Mouse (Mus musculus): Measurements from ENCODE around the gene Pagr1a. TPM values are rescaled to one million over a fixed set of nuclear protein-coding genes. Genes with fewer than 3 reads are reported as not detected.

Pagr1a gene
- polyA plus RNA-seq, 1 experiment from 2014 or later: 28.1 TPM

DNA sequence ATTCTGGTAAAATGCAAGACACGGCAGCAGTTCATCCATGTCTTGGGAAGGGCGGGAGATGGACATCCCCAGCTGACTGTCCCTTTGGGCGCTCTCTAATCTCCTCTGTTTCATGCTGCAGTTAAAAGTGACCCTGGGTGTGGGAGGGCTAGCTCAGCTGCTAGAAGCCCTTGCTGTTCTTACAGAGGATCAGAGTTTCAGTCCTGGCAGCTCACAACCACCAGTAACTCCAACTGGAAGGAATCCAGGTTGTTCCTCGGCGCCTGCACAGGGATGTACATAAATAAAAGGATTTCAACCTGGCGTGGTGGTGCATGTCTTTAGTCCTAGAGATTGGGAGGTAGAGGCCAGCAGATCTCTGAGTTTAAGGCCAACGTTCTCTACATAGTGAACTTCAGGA lies 34.0 kb downstream of the Pagr1a start:
- Histone ChIP-seq H3K4me1 (replicated peaks) (no peaks in the 10 kb centered on the region), H3K9ac (no peak overlapping the region), H3K27ac (replicated peaks) (no peak overlapping the region), H3K36me3 (peaks cover 23% of the 10 kb centered on the region; the same call in 1 of the 2 replicates), H3K27me3 (no peaks in the 10 kb centered on the region), H3K9me3 (no peaks in the 10 kb centered on the region), H3K4me3 (no peak overlapping the region), H3K4me2 (no peak overlapping the region)
- 87% methylated on average over 7 of the region's 7 CpGs for WGBS
- ATAC-seq (ENCODE audit: low FRiP score, low read depth): no peak

DNA sequence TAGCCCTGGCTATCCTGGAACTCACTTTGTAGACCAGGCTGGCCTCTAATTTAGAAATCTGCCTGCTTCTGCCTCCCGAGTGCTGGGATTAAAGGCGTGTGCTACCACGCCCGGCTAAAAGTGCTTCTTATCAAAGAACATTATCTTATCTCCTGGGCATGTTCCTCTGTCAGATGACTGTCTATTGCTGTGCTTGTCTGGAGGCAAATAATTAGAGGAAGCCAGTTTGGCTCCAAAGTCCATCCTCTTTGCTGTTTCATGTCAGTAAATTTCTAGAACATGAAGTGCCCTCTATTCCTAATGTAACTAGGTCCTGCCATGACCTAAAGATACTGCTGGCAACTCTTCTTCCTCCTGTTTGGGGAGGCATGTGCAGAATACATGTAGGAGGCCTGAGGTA lies 35.1 kb downstream of the Pagr1a start:
- Histone ChIP-seq H3K36me3 (peaks cover 23% of the 10 kb centered on the region; the same call in 1 of the 2 replicates), H3K27ac (replicated peaks) (no peak overlapping the region), H3K27me3 (no peaks in the 10 kb centered on the region), H3K9me3 (no peaks in the 10 kb centered on the region), H3K4me1 (replicated peaks) (peaks cover 10% of the 10 kb centered on the region), H3K4me2 (no peak overlapping the region), H3K9ac (no peak overlapping the region), H3K4me3 (no peak overlapping the region)
- WGBS: 87% methylated on average over 4 of the region's 4 CpGs
- no peak for ATAC-seq (ENCODE audit: low FRiP score, low read depth)

DNA sequence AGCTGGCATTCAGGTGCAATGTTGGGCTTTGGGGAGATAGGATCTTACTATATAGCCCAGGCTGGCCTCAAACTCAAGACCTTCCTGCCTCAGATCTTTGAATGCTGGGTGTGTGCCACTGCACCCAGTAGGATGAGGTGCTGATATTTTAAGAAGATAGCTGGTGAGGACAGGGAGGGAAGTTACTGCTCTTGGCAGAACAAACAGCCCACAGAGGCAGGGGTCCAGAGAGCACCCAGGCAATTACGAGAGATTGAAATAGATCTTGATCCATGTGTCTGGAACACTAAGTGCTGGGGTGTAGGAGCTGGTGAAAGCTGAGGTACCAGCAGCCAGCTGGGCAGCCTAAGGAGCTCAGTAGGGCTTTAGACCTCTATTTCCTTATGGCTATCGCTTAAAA lies 35.6 kb downstream of the Pagr1a start:
- no peaks in the 10 kb centered on the region for H3K27me3 ChIP-seq
- H3K27ac ChIP-seq (replicated peaks): no peak overlapping the region
- H3K9ac ChIP-seq: no peak overlapping the region
- H3K4me1 ChIP-seq (replicated peaks): peaks cover 12% of the 10 kb centered on the region
- H3K9me3 ChIP-seq: no peaks in the 10 kb centered on the region
- H3K4me2 ChIP-seq: no peak overlapping the region
- ATAC-seq (ENCODE audit: low FRiP score, low read depth): no peak
- 94% methylated on average over 2 of the region's 2 CpGs for WGBS
- H3K36me3 ChIP-seq: peaks cover 23% of the 10 kb centered on the region; the same call in 1 of the 2 replicates
- no peak overlapping the region for H3K4me3 ChIP-seq

DNA sequence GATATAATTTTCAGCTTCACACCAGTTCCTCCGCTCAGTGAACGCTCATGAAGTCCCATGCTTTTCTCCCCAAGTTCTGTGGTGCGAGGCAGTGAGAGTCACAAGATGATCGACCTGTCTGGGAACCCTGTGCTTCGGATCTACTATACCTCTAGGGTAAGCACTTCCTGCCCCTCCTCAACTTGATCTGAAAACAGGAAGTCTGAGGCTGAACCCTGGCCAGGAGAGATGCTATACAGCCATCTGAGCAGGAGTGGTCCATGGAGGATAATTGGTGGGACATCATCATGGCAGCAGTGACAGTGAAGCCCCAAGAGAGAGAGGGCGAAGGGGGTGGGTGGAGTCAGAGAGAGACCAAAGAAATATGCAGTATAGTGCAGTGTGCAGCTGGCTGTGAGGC lies 38.3 kb downstream of the Pagr1a start:
- 87% methylated on average over 6 of the region's 6 CpGs for WGBS
- Histone ChIP-seq H3K9me3 (no peaks in the 10 kb centered on the region), H3K9ac (no peak overlapping the region), H3K4me3 (no peak overlapping the region), H3K4me1 (replicated peaks) (peaks cover 16% of the 10 kb centered on the region), H3K4me2 (no peak overlapping the region), H3K36me3 (peaks cover 23% of the 10 kb centered on the region; the same call in 1 of the 2 replicates), H3K27ac (replicated peaks) (no peak overlapping the region), H3K27me3 (no peaks in the 10 kb centered on the region)
- ATAC-seq (ENCODE audit: low FRiP score, low read depth): no peak

DNA sequence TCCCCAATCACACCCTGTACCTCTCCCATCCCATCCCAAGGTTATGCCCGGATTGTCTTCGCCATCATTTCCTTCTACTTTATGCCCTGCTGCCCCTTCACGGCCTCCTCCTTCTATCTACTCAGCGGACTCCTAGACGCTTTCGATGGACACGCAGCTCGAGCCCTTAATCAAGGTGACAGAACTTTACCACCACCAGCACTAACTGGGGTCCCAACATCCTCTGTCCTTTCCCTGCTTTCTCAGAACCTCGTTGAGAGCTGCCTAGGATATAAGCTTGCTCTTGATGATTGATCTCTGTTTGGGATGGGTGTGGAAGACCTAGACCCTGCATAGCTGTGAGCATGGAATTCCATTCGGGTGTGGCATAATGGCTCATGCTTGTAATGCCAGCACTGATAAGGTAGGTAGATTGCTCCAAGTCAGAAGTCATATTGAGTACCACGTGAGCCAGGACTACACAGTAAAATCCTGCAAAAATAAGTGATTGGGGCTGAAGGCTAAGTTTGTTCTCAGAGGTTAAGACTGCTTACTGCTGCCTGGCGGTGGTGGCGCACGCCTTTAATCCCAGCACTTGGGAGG lies 40.2 kb downstream of the Pagr1a start:
- no peak for ATAC-seq (ENCODE audit: low FRiP score, low read depth)

DNA sequence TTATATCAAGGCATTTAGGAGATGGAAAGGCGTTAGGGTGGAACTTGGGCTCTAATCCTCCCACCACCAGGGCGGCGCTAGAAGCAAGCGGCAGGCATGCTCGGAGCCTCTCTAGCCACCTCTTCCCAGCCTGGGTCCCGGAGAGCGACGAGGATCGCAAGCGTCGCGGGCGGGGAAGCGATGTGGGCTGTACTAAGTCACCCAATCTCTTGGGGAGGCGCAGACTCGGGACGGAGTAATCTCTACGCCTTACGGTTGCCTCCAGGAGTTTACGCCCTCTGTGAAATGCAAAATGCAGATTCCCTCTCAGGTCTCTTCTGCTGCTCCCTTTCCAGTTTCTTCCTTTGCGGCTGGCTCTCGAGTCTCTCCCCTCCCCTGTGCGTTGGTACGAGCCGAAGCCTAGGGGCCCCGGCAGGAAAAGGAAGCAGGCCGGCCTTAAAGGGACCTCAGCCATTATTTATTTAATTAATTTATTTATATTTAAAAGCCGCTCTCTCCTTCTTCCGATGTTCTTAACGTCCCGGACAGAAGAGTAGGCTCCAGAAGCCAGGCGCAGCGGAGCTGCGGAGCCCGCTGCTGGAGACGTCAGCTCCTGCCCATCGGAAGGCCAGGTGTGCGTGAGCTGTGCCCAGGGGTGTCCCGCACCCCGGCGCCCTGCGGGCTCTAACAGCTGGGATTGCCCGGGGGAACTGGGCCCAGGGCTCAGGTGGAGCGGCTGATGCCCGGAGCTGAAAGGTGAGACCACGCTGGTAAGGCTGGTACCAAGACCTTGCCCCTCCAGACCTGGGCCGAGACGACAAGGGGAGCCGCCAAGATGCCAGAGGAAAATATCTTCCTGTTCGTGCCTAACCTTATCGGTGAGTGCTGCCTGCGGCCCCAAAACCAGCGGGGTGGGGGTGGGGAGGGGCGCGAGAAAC lies 40.9 kb downstream of the Pagr1a start, which contains the start of gene Cdiptos:
Gene Cdiptos, minus strand, starts transcription at position 149 of the 917 bp plus-strand sequence.
- peak within 1 kb of the TSS; percentile 99 for H3K27ac ChIP-seq (replicated peaks)
- H3K36me3 ChIP-seq: peaks cover 33% of the 10 kb centered on the region
- peak within 1 kb of the TSS; percentile 100 for H3K9ac ChIP-seq
- H3K4me3 ChIP-seq: peak within 1 kb of the TSS; percentile 99
- WGBS: under 1% methylated on average over 55 of the region's 55 CpGs
- no peaks in the 10 kb centered on the region for H3K27me3 ChIP-seq
- peak; percentile 95 for ATAC-seq (ENCODE audit: low FRiP score, low read depth)
- peak within 1 kb of the TSS; percentile 71 for H3K4me2 ChIP-seq
- H3K4me1 ChIP-seq (replicated peaks): peaks cover 16% of the 10 kb centered on the region
- H3K9me3 ChIP-seq: no peaks in the 10 kb centered on the region

More for the DNA sequence above, 40.2 kb downstream of the Pagr1a start:
- peaks cover 27% of the 10 kb centered on the region for H3K36me3 ChIP-seq
- peak overlapping the region; percentile 99 for H3K27ac ChIP-seq (replicated peaks)
- H3K4me2 ChIP-seq: peak overlapping the region; percentile 71
- H3K4me1 ChIP-seq (replicated peaks): peaks cover 16% of the 10 kb centered on the region
- no peaks in the 10 kb centered on the region for H3K27me3 ChIP-seq
- peak overlapping the region; percentile 99 for H3K4me3 ChIP-seq
- peak overlapping the region; percentile 100 for H3K9ac ChIP-seq
- WGBS: 30% methylated on average over 14 of the region's 14 CpGs
- H3K9me3 ChIP-seq: no peaks in the 10 kb centered on the region

DNA sequence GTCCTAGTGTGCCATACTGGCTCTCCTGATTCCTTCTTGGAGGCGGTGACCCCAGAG lies 41.4 kb downstream of the Pagr1a start, which contains the start of gene Cdipt:
Gene Cdipt, plus strand, starts transcription at position 22 of the 57 bp plus-strand sequence.
- 15% methylated on average over 1 of the region's 1 CpGs for WGBS
- ATAC-seq (ENCODE audit: low FRiP score, low read depth): no peak
- peak within 1 kb of the TSS; percentile 99 for H3K4me3 ChIP-seq
- H3K4me2 ChIP-seq: peak within 1 kb of the TSS; percentile 71
- H3K27me3 ChIP-seq: no peaks in the 10 kb centered on the region
- H3K9ac ChIP-seq: peak within 1 kb of the TSS; percentile 100
- H3K9me3 ChIP-seq: no peaks in the 10 kb centered on the region
- H3K4me1 ChIP-seq (replicated peaks): peaks cover 16% of the 10 kb centered on the region
- peaks cover 33% of the 10 kb centered on the region for H3K36me3 ChIP-seq
- peak within 1 kb of the TSS; percentile 99 for H3K27ac ChIP-seq (replicated peaks)

DNA sequence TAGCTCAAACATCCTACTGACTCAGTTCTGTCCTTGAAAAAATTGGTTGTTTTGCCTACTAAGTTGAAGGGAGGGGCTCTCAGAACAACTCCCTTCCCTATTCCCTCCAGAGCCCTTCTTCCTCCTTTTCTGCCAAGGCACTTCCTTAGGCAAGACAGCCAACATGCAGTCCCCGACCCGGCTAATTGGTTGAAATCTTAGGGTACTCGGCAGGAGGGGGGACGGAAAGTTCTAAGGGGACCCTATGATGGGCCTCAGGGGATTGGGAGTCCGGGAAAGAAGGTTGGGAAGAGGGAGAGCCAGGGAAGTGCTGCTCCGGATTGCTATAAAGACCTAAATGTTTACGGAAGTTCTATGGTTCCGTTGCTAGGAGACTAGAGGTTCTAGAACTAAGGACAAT lies 41.7 kb downstream of the Pagr1a start:
- peak overlapping the region; percentile 99 for H3K4me3 ChIP-seq
- 15% methylated on average over 8 of the region's 8 CpGs for WGBS
- no peak for ATAC-seq (ENCODE audit: low FRiP score, low read depth)
- H3K9ac ChIP-seq: no peak overlapping the region
- H3K4me1 ChIP-seq (replicated peaks): peaks cover 16% of the 10 kb centered on the region
- peak overlapping the region; percentile 99 for H3K27ac ChIP-seq (replicated peaks)
- H3K36me3 ChIP-seq: peaks cover 36% of the 10 kb centered on the region
- no peaks in the 10 kb centered on the region for H3K27me3 ChIP-seq
- H3K9me3 ChIP-seq: no peaks in the 10 kb centered on the region
- H3K4me2 ChIP-seq: peak overlapping the region; percentile 71

DNA sequence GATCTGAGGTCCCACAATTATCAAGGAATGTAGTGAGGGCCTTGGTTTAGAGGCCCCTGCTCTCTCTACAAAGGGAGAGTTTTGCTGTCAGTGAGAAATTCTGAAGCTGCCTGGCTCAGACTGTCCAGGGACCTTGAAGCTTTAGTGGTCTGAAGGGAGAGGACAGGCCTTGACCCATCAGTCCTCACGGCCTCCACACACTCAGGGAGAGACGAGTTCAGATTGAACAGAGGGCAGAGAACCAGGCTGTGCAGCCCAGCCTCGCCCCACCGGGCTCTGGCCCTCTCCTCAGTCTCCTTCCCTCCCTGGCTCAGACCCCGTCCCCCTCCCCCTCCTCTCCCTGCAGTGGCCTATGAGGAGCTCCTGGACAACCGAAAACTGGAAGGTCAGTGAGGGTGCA lies 49.8 kb downstream of the Pagr1a start:
- Histone ChIP-seq H3K4me3 (no peak overlapping the region), H3K9me3 (no peaks in the 10 kb centered on the region), H3K27ac (replicated peaks) (no peak overlapping the region), H3K36me3 (peaks cover 81% of the 10 kb centered on the region), H3K4me1 (replicated peaks) (no peaks in the 10 kb centered on the region), H3K4me2 (no peak overlapping the region), H3K9ac (no peak overlapping the region), H3K27me3 (0 out of 2 replicates have a peak, but pooled peaks cover 2% of the 10 kb centered on the region)
- no peak for ATAC-seq (ENCODE audit: low FRiP score, low read depth)
- 57% methylated on average over 5 of the region's 6 CpGs for WGBS

DNA sequence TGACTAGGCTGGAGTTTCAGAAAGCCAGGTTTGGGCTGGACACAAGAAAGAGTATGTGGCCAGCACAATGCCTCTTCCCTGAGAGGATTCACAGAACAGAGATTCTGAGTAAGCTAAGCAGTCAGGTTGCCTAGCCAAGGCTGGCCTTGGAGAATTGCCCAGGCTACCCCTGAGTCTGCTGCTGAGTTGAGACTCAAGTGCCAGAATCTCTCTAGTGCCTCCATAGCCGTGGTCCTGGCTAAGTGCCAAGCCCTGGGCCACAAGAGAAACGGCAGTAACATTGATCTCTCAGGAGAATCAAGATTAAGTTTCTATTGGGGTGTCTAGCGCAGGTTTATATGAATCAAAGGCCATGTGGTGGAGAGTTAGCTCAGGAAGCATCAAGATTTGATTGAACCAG lies 51.6 kb downstream of the Pagr1a start:
- H3K36me3 ChIP-seq: peaks cover 81% of the 10 kb centered on the region
- no peak overlapping the region for H3K4me2 ChIP-seq
- no peak overlapping the region for H3K4me3 ChIP-seq
- H3K27me3 ChIP-seq: 0 out of 2 replicates have a peak, but pooled peaks cover 7% of the 10 kb centered on the region
- no peak overlapping the region for H3K9ac ChIP-seq
- no peak overlapping the region for H3K27ac ChIP-seq (replicated peaks)
- no peak for ATAC-seq (ENCODE audit: low FRiP score, low read depth)
- WGBS: 59% methylated on average over 3 of the region's 3 CpGs
- H3K4me1 ChIP-seq (replicated peaks): no peaks in the 10 kb centered on the region
- H3K9me3 ChIP-seq: no peaks in the 10 kb centered on the region

All from hindbrain, embryonic 15.5 days (tissue).